Mouse (Mus musculus) large intestine, adult 2 months (tissue): ENCODE results near the gene 1700013G24Rik. TPM values are rescaled to one million over a fixed set of nuclear protein-coding genes. Genes with fewer than 3 reads are reported as not detected.

ENCODE experiments used
- DNase-seq: peaks from one replicate; pipeline ENCODE4 v3.0.0-alpha.2; 2012; ENCODE audit warnings: low read depth, low spot score
- WGBS: fragments of 180-500 bp; shearing (Covaris S2); methylation state at CpG from one replicate; pipeline ENCODE4 v1.1.7; 2018; 5-methylcytosine and 5-hydroxymethylcytosine counted together
- polyA plus RNA-seq: library from polyadenylated mRNA; depleted of rRNA; stranded (reverse); fragments of >200 nt; gene quantifications from 2 replicates; pipeline ENCODE4 v1.2.3, GENCODE M21; 2012

1700013G24Rik gene
- polyA plus RNA-seq, 1 experiment = not detected

GRCm38 (mm10) chr4:137473701-137474388 is 20.8 kb downstream of the 1700013G24Rik start:
- no peak for DNase-seq
- WGBS = 56% methylated on average over 18 of the region's 18 CpGs

GRCm38 (mm10) chr4:137474694-137475093 is 21.6 kb downstream of the 1700013G24Rik start:
- 82% methylated on average over 7 of the region's 7 CpGs for WGBS
- DNase-seq = no peak

GRCm38 (mm10) chr4:137475271-137476050 is 22.4 kb downstream of the 1700013G24Rik start:
- 63% methylated on average over 13 of the region's 13 CpGs for WGBS
- DNase-seq = no peak

- no peak for DNase-seq
- WGBS = 10% methylated on average over 10 of the region's 10 CpGs
These were observed 23.1 kb downstream of the 1700013G24Rik start for GRCm38 (mm10) chr4:137476065-137476760.

- no peak for DNase-seq
- 7% methylated on average over 17 of the region's 17 CpGs for WGBS
These were observed 23.7 kb downstream of the 1700013G24Rik start for GRCm38 (mm10) chr4:137476761-137477237.

- DNase-seq = no peak
- 63% methylated on average over 6 of the region's 6 CpGs for WGBS
These were observed 24.5 kb downstream of the 1700013G24Rik start for GRCm38 (mm10) chr4:137477611-137478010.

GRCm38 (mm10) chr4:137478306-137478705 is 25.2 kb downstream of the 1700013G24Rik start:
- no peak for DNase-seq
- WGBS = 70% methylated on average over 5 of the region's 5 CpGs

- WGBS = 20% methylated on average over 6 of the region's 6 CpGs
- DNase-seq = no peak
These were observed 26.7 kb downstream of the 1700013G24Rik start for GRCm38 (mm10) chr4:137479757-137480156.

GRCm38 (mm10) chr4:137480191-137480992 is 27.3 kb downstream of the 1700013G24Rik start:
- no peak for DNase-seq
- WGBS = 30% methylated on average over 19 of the region's 19 CpGs

GRCm38 (mm10) chr4:137480993-137481340 is 27.9 kb downstream of the 1700013G24Rik start:
- no peak for DNase-seq
- WGBS = 6% methylated on average over 1 of the region's 1 CpGs

- WGBS = 33% methylated on average over 13 of the region's 13 CpGs
- DNase-seq = no peak
These were observed 28.4 kb downstream of the 1700013G24Rik start for GRCm38 (mm10) chr4:137481381-137482030.

- DNase-seq = no peak
- WGBS = 13% methylated on average over 16 of the region's 16 CpGs
These were observed 30.8 kb downstream of the 1700013G24Rik start for GRCm38 (mm10) chr4:137483871-137484270.

GRCm38 (mm10) chr4:137484586-137484985 is 31.5 kb downstream of the 1700013G24Rik start:
- DNase-seq = no peak

GRCm38 (mm10) chr4:137485258-137485960 is 32.3 kb downstream of the 1700013G24Rik start:
- 70% methylated on average over 14 of the region's 14 CpGs for WGBS

More at GRCm38 (mm10) chr4:137484586-137484985, 31.5 kb downstream of the 1700013G24Rik start:
- WGBS = 48% methylated on average over 7 of the region's 7 CpGs

GRCm38 (mm10) chr4:137486081-137487014 is 33.3 kb downstream of the 1700013G24Rik start:
- DNase-seq = no peak
- 75% methylated on average over 20 of the region's 20 CpGs for WGBS

More at GRCm38 (mm10) chr4:137485258-137485960, 32.3 kb downstream of the 1700013G24Rik start:
- no peak for DNase-seq

- WGBS = 50% methylated on average over 10 of the region's 10 CpGs
- no peak for DNase-seq
These were observed 34.4 kb downstream of the 1700013G24Rik start for GRCm38 (mm10) chr4:137487286-137488000.

GRCm38 (mm10) chr4:137488038-137488437 is 35.0 kb downstream of the 1700013G24Rik start:
- 60% methylated on average over 11 of the region's 11 CpGs for WGBS
- DNase-seq = no peak
